Comparison of ENCODE assay signal across 8 mouse cellular contexts in the genomic region with DNA sequence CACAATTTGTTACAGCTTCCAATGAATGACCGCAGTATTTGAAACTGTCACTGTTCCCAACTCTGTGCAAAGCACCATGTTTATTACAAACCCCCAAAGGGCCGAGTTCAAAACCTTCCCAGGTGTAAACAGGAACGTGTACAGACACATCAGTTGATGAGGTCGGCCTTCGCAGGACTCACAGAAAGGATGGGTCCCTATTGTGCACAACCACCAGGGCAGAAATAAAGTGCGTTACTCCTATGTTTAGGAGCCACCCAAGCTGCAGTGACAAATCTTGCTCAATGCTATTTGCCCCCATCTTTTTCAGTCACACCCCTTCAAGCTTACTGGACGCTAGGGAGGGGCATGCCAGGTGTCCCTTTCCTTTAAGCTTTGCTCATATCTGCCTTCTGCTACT. TPM values are rescaled to one million over a fixed set of nuclear protein-coding genes. Genes with fewer than 3 reads are reported as not detected.
DNase-seq lines count a peak whose midpoint lies in the region; ATAC-seq and TF ChIP-seq lines count a peak whose summit lies in the region.

No protein-coding gene starts in this region.

- no peaks in the 10 kb centered on the region for H3K27me3 ChIP-seq in C2C12 (ENCODE audit: control insufficient read depth, insufficient read depth, insufficient read length)
- H3K27me3 ChIP-seq in forebrain, postnatal 0 days (ENCODE audit: insufficient read depth, low read length) = no peaks in the 10 kb centered on the region
- H3K27me3 ChIP-seq in liver, postnatal 0 days (ENCODE audit: insufficient read depth, low read length) = no peaks in the 10 kb centered on the region

- H3K9me3 ChIP-seq in forebrain, postnatal 0 days (ENCODE audit: low read length) = no peaks in the 10 kb centered on the region
- no peaks in the 10 kb centered on the region for H3K9me3 ChIP-seq in liver, postnatal 0 days (ENCODE audit: low read length)

- TF ChIP-seq CTCF in C2C12 (IDR thresholded peaks at IDR 0.05; ENCODE audit: control insufficient read depth, insufficient read depth, insufficient read length) = no peak
- TF ChIP-seq CTCF in forebrain, postnatal 0 days (IDR thresholded peaks at IDR 0.05; ENCODE audit: low read depth) = no peak
- no peak for TF ChIP-seq CTCF in liver, postnatal 0 days (IDR thresholded peaks at IDR 0.05; ENCODE audit: low read depth)

- WGBS in forebrain, postnatal 0 days = 23% methylated on average over 7 of the region's 7 CpGs
- WGBS in liver, postnatal 0 days (ENCODE audit: insufficient replicate concordance) = 34% methylated on average over 7 of the region's 7 CpGs

- peaks cover 20% of the 10 kb centered on the region for H3K79me3 ChIP-seq in C2C12 (ENCODE audit: low read depth)

- no peaks in the 10 kb centered on the region for H3K36me3 ChIP-seq in C2C12 (ENCODE audit: control insufficient read depth, insufficient read depth)
- H3K36me3 ChIP-seq in forebrain, postnatal 0 days (ENCODE audit: insufficient read depth) = no peaks in the 10 kb centered on the region
- H3K36me3 ChIP-seq in liver, postnatal 0 days (replicated peaks; ENCODE audit: insufficient read depth, low read length) = no peaks in the 10 kb centered on the region

- H3K4me3 ChIP-seq in C2C12 (ENCODE audit: insufficient read depth, poor library complexity, severe bottlenecking) = peak overlapping the region; percentile 86
- peak overlapping the region; percentile 91 for H3K4me3 ChIP-seq in forebrain, postnatal 0 days (ENCODE audit: low read depth, low read length)
- peak overlapping the region; percentile 77 for H3K4me3 ChIP-seq in liver, postnatal 0 days (ENCODE audit: low read depth, low read length)

- ATAC-seq in forebrain, postnatal 0 days = no peak
- ATAC-seq in liver, postnatal 0 days = no peak

- peak overlapping the region; percentile 80 for H3K4me2 ChIP-seq in forebrain, postnatal 0 days (ENCODE audit: low read depth)
- H3K4me2 ChIP-seq in liver, postnatal 0 days (ENCODE audit: low read depth, low read length) = peak overlapping the region; percentile 78

- H3K79me2 ChIP-seq in C2C12 (ENCODE audit: control insufficient read depth, insufficient read depth) = peaks cover 42% of the 10 kb centered on the region

- DNase-seq in embryo, embryonic 10.5 days (ENCODE audit: low spot score) = peak; percentile 8
- DNase-seq in embryo, embryonic 10 days (ENCODE audit: low spot score) = no peak
- DNase-seq in forebrain, postnatal 0 days = no peak
- no peak for DNase-seq in liver, postnatal 0 days
- no peak for DNase-seq in layer of hippocampus, adult 8-10 months (ENCODE audit: low spot score in 2 of 2)
- no peak for DNase-seq in left cerebral cortex, adult 11 months (ENCODE audit: low spot score)
- DNase-seq in gastrocnemius, postnatal 4 days (ENCODE audit: low spot score in 2 of 2) = no peak

- peak overlapping the region; percentile 79; the same call in 1 of the 2 replicates for H3K9ac ChIP-seq in forebrain, postnatal 0 days
- H3K9ac ChIP-seq in liver, postnatal 0 days (replicated peaks) = no peak overlapping the region

- TF ChIP-seq EP300 in liver, postnatal 0 days (IDR thresholded peaks at IDR 0.05; ENCODE audit: low read depth) = no peak

- H3K27ac ChIP-seq in forebrain, postnatal 0 days (ENCODE audit: low read depth, low read length) = no peak overlapping the region
- peak overlapping the region; percentile 7; the same call in 1 of the 2 replicates for H3K27ac ChIP-seq in liver, postnatal 0 days (ENCODE audit: low read depth)

- H3ac ChIP-seq in C2C12 (ENCODE audit: control insufficient read depth, insufficient read length, low read depth) = peak overlapping the region; percentile 18

- peaks cover 7% of the 10 kb centered on the region; the same call in 1 of the 2 replicates for H3K4me1 ChIP-seq in forebrain, postnatal 0 days (ENCODE audit: insufficient read depth)
- peaks cover 7% of the 10 kb centered on the region for H3K4me1 ChIP-seq in liver, postnatal 0 days (ENCODE audit: insufficient read depth)

TF ChIP-seq in C2C12, 6 proteins besides CTCF, POLR2A, EP300 and RAD21:
- TF ChIP-seq MYOD1 (IDR thresholded peaks at IDR 0.05; ENCODE audit: control insufficient read depth, insufficient read length, low read depth) = no peak
- no peak for TF ChIP-seq FOSL1 (IDR thresholded peaks at IDR 0.05; ENCODE audit: insufficient read depth, low read length, poor library complexity, severe bottlenecking)
- no peak for TF ChIP-seq USF1 (IDR thresholded peaks at IDR 0.05; ENCODE audit: low read depth)
- no peak for TF ChIP-seq MAX (IDR thresholded peaks at IDR 0.05)
- no peak for TF ChIP-seq MYOG (IDR thresholded peaks at IDR 0.05; ENCODE audit: control insufficient read depth, extremely low read depth, insufficient read length)
- no peak for TF ChIP-seq CEBPB (IDR thresholded peaks at IDR 0.05; ENCODE audit: low read depth)

RNA-seq across cellular contexts. Expression of gene Mapkap1, which starts 1.0 kb away (rescaled TPM):
- polyA plus RNA-seq in C2C12 (2012; fragmentation: generic; extraction: Trizol) = 33.2 TPM
- 78.9 and 102 TPM in 2 replicates for total RNA-seq in forebrain, postnatal 0 days (2014; rRNA removed)
- 89.8 and 102 TPM in 2 replicates for polyA plus RNA-seq in forebrain, postnatal 0 days (2015; fragmentation: Nextera tagmentation; extraction: Ambion mirVana)
- polyA plus RNA-seq in liver, postnatal 0 days (2015; fragmentation: Nextera tagmentation; extraction: Ambion mirVana) = 31.3 and 31.6 TPM in 2 replicates
- 10 to 100 TPM; 63.0 to 71.6 (median 66.3) TPM for total RNA-seq in layer of hippocampus, adult 8-10 months (2022)
- total RNA-seq in gastrocnemius, postnatal 4 days (2021) = 10 to 100 TPM; 50.8 to 51.7 TPM

RNA-seq across cellular contexts. Expression of gene Pbx3, which starts 34.7 kb away (rescaled TPM):
- polyA plus RNA-seq in C2C12 (2012; fragmentation: generic; extraction: Trizol) = 5.8 TPM
- total RNA-seq in forebrain, postnatal 0 days (2014; rRNA removed) = 60.2 and 83.2 TPM in 2 replicates
- 48.5 and 49.2 TPM in 2 replicates for polyA plus RNA-seq in forebrain, postnatal 0 days (2015; fragmentation: Nextera tagmentation; extraction: Ambion mirVana)
- 2.8 and 3.1 TPM in 2 replicates for polyA plus RNA-seq in liver, postnatal 0 days (2015; fragmentation: Nextera tagmentation; extraction: Ambion mirVana)
- 10 to 100 TPM in 1 of 4 experiments, 1 to 10 TPM in 3; 8.2 to 11.6 (median 8.7) TPM for total RNA-seq in layer of hippocampus, adult 8-10 months (2022)
- total RNA-seq in gastrocnemius, postnatal 4 days (2021) = 10 to 100 TPM; 11.5 to 12.3 TPM
